Mouse (Mus musculus) neural tube, embryonic 12.5 days (tissue): ENCODE measurements around the gene Clic6. TPM values are rescaled to one million over a fixed set of nuclear protein-coding genes. Genes with fewer than 3 reads are reported as not detected.

ENCODE experiments used
- ATAC-seq: fragments of 200-750 bp; cut with Nextera tagmentation; 2 replicates; pipeline ENCODE4 v1.8.0; 2017; ENCODE audit warnings: low read depth, mild to moderate bottlenecking, moderate TSS enrichment, moderate library complexity; ENCODE audit not compliant: low FRiP score
- H3K27ac ChIP-seq: fragments of 300-500 bp; sonication (generic); 2 replicates; pipeline ENCODE4 v1.5.1; 2016
- H3K27me3 ChIP-seq: fragments of 300-500 bp; sonication (generic); replicated peaks from 2 replicates; pipeline ENCODE4 v1.6.1; 2016; ENCODE audit warnings: mild to moderate bottlenecking
- H3K36me3 ChIP-seq: fragments of 300-500 bp; sonication (generic); 2 replicates; pipeline ENCODE4 v1.6.1; 2016; ENCODE audit warnings: mild to moderate bottlenecking
- H3K4me1 ChIP-seq: fragments of 300-500 bp; sonication (generic); 2 replicates; pipeline ENCODE4 v1.6.1; 2016
- H3K4me2 ChIP-seq: fragments of 300-500 bp; sonication (generic); replicated peaks from 2 replicates; pipeline ENCODE4 v1.6.1; 2016; ENCODE audit warnings: mild to moderate bottlenecking
- H3K4me3 ChIP-seq: fragments of 300-500 bp; sonication (generic); 2 replicates; pipeline ENCODE4 v1.5.1; 2016
- H3K9ac ChIP-seq: fragments of 300-500 bp; sonication (generic); 2 replicates; pipeline ENCODE4 v1.6.1; 2016; ENCODE audit warnings: mild to moderate bottlenecking
- H3K9me3 ChIP-seq: fragments of 300-500 bp; sonication (generic); 2 replicates; pipeline ENCODE4 v1.6.1; 2016; ENCODE audit warnings: mild to moderate bottlenecking
- WGBS: fragments of 180-500 bp; shearing (Covaris S2); methylation state at CpG from one replicate; pipeline ENCODE4 v1.1.7; 2016; 5-methylcytosine and 5-hydroxymethylcytosine counted together
- polyA plus RNA-seq: library from polyadenylated mRNA; unstranded; fragments of >200 nt; fragmentation: Nextera tagmentation; extraction: Ambion mirVana; gene quantifications from 2 replicates; pipeline ENCODE4 v1.2.1, GENCODE M21; 2016

The Clic6 gene
- polyA plus RNA-seq, 1 experiment from 2014 or later = 0.66 TPM

- H3K4me1 ChIP-seq = peaks cover 5% of the 10 kb centered on the region; the same call in 1 of the 2 replicates
- no peaks in the 10 kb centered on the region for H3K9me3 ChIP-seq
- no peaks in the 10 kb centered on the region for H3K27me3 ChIP-seq
- H3K27ac ChIP-seq = no peak overlapping the region
- no peak overlapping the region for H3K4me3 ChIP-seq
- H3K9ac ChIP-seq = no peak overlapping the region
- H3K4me2 ChIP-seq = no peak overlapping the region
- peaks cover 10% of the 10 kb centered on the region; the same call in 1 of the 2 replicates for H3K36me3 ChIP-seq
- ATAC-seq = no peak
- 92% methylated on average over 18 of the region's 18 CpGs for WGBS
These were observed 31.0 kb upstream of the Clic6 start for GRCm38 (mm10) chr16:92454495-92454894.

- Histone ChIP-seq H3K9me3 (no peaks in the 10 kb centered on the region), H3K36me3 (peaks cover 10% of the 10 kb centered on the region; the same call in 1 of the 2 replicates), H3K4me1 (peaks cover 5% of the 10 kb centered on the region; the same call in 1 of the 2 replicates), H3K9ac (no peak overlapping the region), H3K27ac (no peak overlapping the region), H3K27me3 (no peaks in the 10 kb centered on the region), H3K4me2 (no peak overlapping the region), H3K4me3 (no peak overlapping the region)
- ATAC-seq = no peak
- 79% methylated on average over 8 of the region's 8 CpGs for WGBS
These were observed 30.0 kb upstream of the Clic6 start for GRCm38 (mm10) chr16:92455488-92455887.

GRCm38 (mm10) chr16:92455969-92456368 is 29.6 kb upstream of the Clic6 start:
- Histone ChIP-seq H3K27me3 (no peaks in the 10 kb centered on the region), H3K4me3 (no peak overlapping the region), H3K9ac (no peak overlapping the region), H3K9me3 (no peaks in the 10 kb centered on the region), H3K27ac (no peak overlapping the region), H3K36me3 (peaks cover 10% of the 10 kb centered on the region; the same call in 1 of the 2 replicates), H3K4me2 (no peak overlapping the region), H3K4me1 (peaks cover 5% of the 10 kb centered on the region; the same call in 1 of the 2 replicates)
- WGBS = 93% methylated on average over 5 of the region's 5 CpGs
- no peak for ATAC-seq

- Histone ChIP-seq H3K4me2 (no peak overlapping the region), H3K36me3 (no peaks in the 10 kb centered on the region), H3K27ac (no peak overlapping the region), H3K9me3 (no peaks in the 10 kb centered on the region), H3K9ac (no peak overlapping the region), H3K4me1 (peaks cover 5% of the 10 kb centered on the region; the same call in 1 of the 2 replicates), H3K4me3 (no peak overlapping the region), H3K27me3 (no peaks in the 10 kb centered on the region)
- 0 out of 2 replicates have a peak, but pooled peaks have one; percentile 21 for ATAC-seq
- WGBS = 27% methylated on average over 7 of the region's 7 CpGs
These were observed 27.9 kb upstream of the Clic6 start for GRCm38 (mm10) chr16:92457594-92457993.

- H3K4me1 ChIP-seq = peaks cover 18% of the 10 kb centered on the region
- no peak overlapping the region for H3K4me3 ChIP-seq
- no peaks in the 10 kb centered on the region for H3K9me3 ChIP-seq
- no peak overlapping the region for H3K9ac ChIP-seq
- H3K27me3 ChIP-seq = no peaks in the 10 kb centered on the region
- no peak for ATAC-seq
- WGBS = 72% methylated on average over 6 of the region's 6 CpGs
- H3K27ac ChIP-seq = no peak overlapping the region
- no peaks in the 10 kb centered on the region for H3K36me3 ChIP-seq
- no peak overlapping the region for H3K4me2 ChIP-seq
These were observed 24.1 kb upstream of the Clic6 start for GRCm38 (mm10) chr16:92461412-92461811.

GRCm38 (mm10) chr16:92464390-92464972 is 21.1 kb upstream of the Clic6 start:
- Histone ChIP-seq H3K27ac (no peak overlapping the region), H3K4me2 (peak overlapping the region; percentile 86), H3K9ac (no peak overlapping the region), H3K27me3 (no peaks in the 10 kb centered on the region), H3K36me3 (no peaks in the 10 kb centered on the region), H3K4me1 (peaks cover 14% of the 10 kb centered on the region), H3K4me3 (peak overlapping the region; percentile 84; the same call in 1 of the 2 replicates), H3K9me3 (no peaks in the 10 kb centered on the region)
- ATAC-seq = no peak
- 57% methylated on average over 14 of the region's 14 CpGs for WGBS

- Histone ChIP-seq H3K4me1 (peaks cover 14% of the 10 kb centered on the region), H3K27ac (no peak overlapping the region), H3K9ac (peak overlapping the region; percentile 82; the same call in 1 of the 2 replicates), H3K27me3 (no peaks in the 10 kb centered on the region), H3K4me2 (peak overlapping the region; percentile 86), H3K4me3 (peak overlapping the region; percentile 84), H3K36me3 (no peaks in the 10 kb centered on the region), H3K9me3 (no peaks in the 10 kb centered on the region)
- WGBS = 11% methylated on average over 10 of the region's 10 CpGs
- no peak for ATAC-seq
These were observed 20.3 kb upstream of the Clic6 start for GRCm38 (mm10) chr16:92465226-92465625.

GRCm38 (mm10) chr16:92465642-92466526 is 19.7 kb upstream of the Clic6 start:
- Histone ChIP-seq H3K27ac (no peak overlapping the region), H3K36me3 (no peaks in the 10 kb centered on the region), H3K4me1 (peaks cover 14% of the 10 kb centered on the region), H3K4me2 (peak overlapping the region; percentile 86), H3K9me3 (no peaks in the 10 kb centered on the region), H3K4me3 (peak overlapping the region; percentile 84), H3K9ac (peak overlapping the region; percentile 82), H3K27me3 (no peaks in the 10 kb centered on the region)
- peak; percentile 98 for ATAC-seq
- under 1% methylated on average over 94 of the region's 94 CpGs for WGBS

GRCm38 (mm10) chr16:92467041-92467440 is 18.5 kb upstream of the Clic6 start:
- Histone ChIP-seq H3K27ac (no peak overlapping the region), H3K36me3 (no peaks in the 10 kb centered on the region), H3K4me1 (peaks cover 14% of the 10 kb centered on the region), H3K27me3 (no peaks in the 10 kb centered on the region), H3K9me3 (no peaks in the 10 kb centered on the region), H3K4me2 (no peak overlapping the region), H3K9ac (no peak overlapping the region), H3K4me3 (no peak overlapping the region)
- 75% methylated on average over 5 of the region's 5 CpGs for WGBS
- no peak for ATAC-seq

GRCm38 (mm10) chr16:92468459-92468858 is 17.1 kb upstream of the Clic6 start:
- no peaks in the 10 kb centered on the region for H3K27me3 ChIP-seq
- no peak for ATAC-seq

GRCm38 (mm10) chr16:92470706-92471105 is 14.8 kb upstream of the Clic6 start, which contains the start of gene Rcan1:
Rcan1 (minus strand) TSS chr16:92470867.
- Histone ChIP-seq H3K27ac (no peak within 1 kb of the TSS), H3K27me3 (no peaks in the 10 kb centered on the region), H3K4me3 (no peak within 1 kb of the TSS), H3K36me3 (no peaks in the 10 kb centered on the region), H3K9ac (no peak within 1 kb of the TSS), H3K9me3 (no peaks in the 10 kb centered on the region), H3K4me2 (no peak within 1 kb of the TSS), H3K4me1 (no peaks in the 10 kb centered on the region)
- WGBS = 74% methylated on average over 6 of the region's 6 CpGs
- no peak for ATAC-seq

More at GRCm38 (mm10) chr16:92468459-92468858, 17.1 kb upstream of the Clic6 start:
- 81% methylated on average over 14 of the region's 14 CpGs for WGBS
- Histone ChIP-seq H3K4me2 (no peak overlapping the region), H3K27ac (no peak overlapping the region), H3K36me3 (no peaks in the 10 kb centered on the region), H3K4me1 (peaks cover 14% of the 10 kb centered on the region), H3K9me3 (no peaks in the 10 kb centered on the region), H3K4me3 (no peak overlapping the region), H3K9ac (no peak overlapping the region)

- 81% methylated on average over 3 of the region's 3 CpGs for WGBS
- no peak for ATAC-seq
- H3K4me1 ChIP-seq = no peaks in the 10 kb centered on the region
- no peaks in the 10 kb centered on the region for H3K27me3 ChIP-seq
- H3K9me3 ChIP-seq = no peaks in the 10 kb centered on the region
- H3K4me3 ChIP-seq = no peak overlapping the region
- H3K27ac ChIP-seq = no peak overlapping the region
- no peaks in the 10 kb centered on the region for H3K36me3 ChIP-seq
- no peak overlapping the region for H3K9ac ChIP-seq
- H3K4me2 ChIP-seq = no peak overlapping the region
These were observed 12.6 kb upstream of the Clic6 start for GRCm38 (mm10) chr16:92472898-92473297.
